Mouse (Mus musculus): ENCODE results near the gene Trf.

GRCm38 (mm10) chr9:103154568-103154967 is 75.7 kb downstream of the Trf start:
- TF ChIP-seq CTCF (conservative IDR thresholded peaks at IDR 0.05; ENCODE audit: low read length) (no peak), NANOG (IDR thresholded peaks at IDR 0.05; ENCODE audit: borderline replicate concordance, low read length) (no peak)
